In the genomic region with DNA sequence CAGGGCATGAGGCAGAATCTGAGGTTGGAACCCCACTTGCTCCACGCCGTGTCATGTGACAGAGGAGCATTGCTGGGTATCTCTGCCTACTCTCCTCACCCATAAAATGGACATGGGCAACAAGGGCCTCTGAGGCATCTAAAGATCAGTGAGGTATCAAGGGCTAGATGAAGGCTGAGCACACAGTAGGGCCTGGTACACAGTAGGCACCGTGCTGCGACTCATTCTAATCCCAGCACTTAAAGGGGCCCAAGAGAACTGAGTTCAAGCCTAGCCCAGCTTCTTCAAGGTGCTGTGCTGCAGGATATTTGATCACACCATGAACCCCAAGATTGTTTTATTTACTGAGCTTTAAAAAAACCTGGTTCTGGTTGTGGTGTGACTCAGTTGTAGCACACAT, we compare ENCODE assay signal across 2 mouse cellular contexts.
A peak's percentile ranks its signal among the peaks of the same experiment; 100 is the strongest.
TF ChIP-seq lines count a peak whose summit lies in the region.

No protein-coding gene starts in this region.

TF ChIP-seq in CH12.LX, 34 proteins besides CTCF, POLR2A, EP300 and RAD21:
- TF ChIP-seq ZKSCAN1 (IDR thresholded peaks at IDR 0.05; ENCODE audit: borderline replicate concordance, low read depth, low read length) (peak; percentile 53), MAFK (IDR thresholded peaks at IDR 0.05; ENCODE audit: insufficient replicate concordance, low read length) (no peak)
TF ChIP-seq in CH12.LX: peak in this region for 1.

TF ChIP-seq in MEL, 35 proteins besides CTCF, POLR2A, EP300 and RAD21:
- peak; percentile 84 for TF ChIP-seq ZKSCAN1 (IDR thresholded peaks at IDR 0.05; ENCODE audit: low read depth, low read length)
- no peak for TF ChIP-seq MAZ (IDR thresholded peaks at IDR 0.05; ENCODE audit: low read depth, low read length)
